Mouse (Mus musculus) limb, embryonic 10.5 days (tissue): Measurements from ENCODE around the gene Csf1. TPM values are rescaled to one million over a fixed set of nuclear protein-coding genes. Genes with fewer than 3 reads are reported as not detected.

Experiments used
- DNase-seq: peaks from one replicate; pipeline ENCODE4 v3.0.0-alpha.2; 2017; ENCODE audit warnings: low spot score
- H3K27ac ChIP-seq: fragments of 300-500 bp; sonication (generic); 2 replicates; pipeline ENCODE4 v1.5.1; 2016; ENCODE audit warnings: mild to moderate bottlenecking
- H3K27me3 ChIP-seq: fragments of 300-500 bp; sonication (generic); 2 replicates; pipeline ENCODE4 v1.6.1; 2016; ENCODE audit warnings: low read depth, mild to moderate bottlenecking; ENCODE audit not compliant: poor library complexity, severe bottlenecking
- H3K36me3 ChIP-seq: fragments of 300-500 bp; sonication (generic); 2 replicates; pipeline ENCODE4 v1.6.1; 2016; ENCODE audit warnings: mild to moderate bottlenecking, moderate library complexity
- H3K4me1 ChIP-seq: fragments of 300-500 bp; sonication (generic); 2 replicates; pipeline ENCODE4 v1.6.1; 2016
- H3K4me3 ChIP-seq: fragments of 300-500 bp; sonication (generic); 2 replicates; pipeline ENCODE4 v1.5.1; 2016; ENCODE audit warnings: mild to moderate bottlenecking, moderate library complexity
- H3K9me3 ChIP-seq: fragments of 300-500 bp; sonication (generic); replicated peaks from 2 replicates; pipeline ENCODE4 v1.6.1; 2016; ENCODE audit warnings: mild to moderate bottlenecking
- WGBS: fragments of 180-500 bp; shearing (Covaris S2); methylation state at CpG from one replicate; pipeline ENCODE4 v1.1.7; 2016; 5-methylcytosine and 5-hydroxymethylcytosine counted together
- polyA plus RNA-seq: library from polyadenylated mRNA; unstranded; fragments of >200 nt; fragmentation: Nextera tagmentation; extraction: Ambion mirVana; gene quantifications from 2 replicates; pipeline ENCODE4 v1.2.1, GENCODE M21; 2016

Gene Csf1
- polyA plus RNA-seq, 1 experiment from 2014 or later: 4.6 TPM

DNA sequence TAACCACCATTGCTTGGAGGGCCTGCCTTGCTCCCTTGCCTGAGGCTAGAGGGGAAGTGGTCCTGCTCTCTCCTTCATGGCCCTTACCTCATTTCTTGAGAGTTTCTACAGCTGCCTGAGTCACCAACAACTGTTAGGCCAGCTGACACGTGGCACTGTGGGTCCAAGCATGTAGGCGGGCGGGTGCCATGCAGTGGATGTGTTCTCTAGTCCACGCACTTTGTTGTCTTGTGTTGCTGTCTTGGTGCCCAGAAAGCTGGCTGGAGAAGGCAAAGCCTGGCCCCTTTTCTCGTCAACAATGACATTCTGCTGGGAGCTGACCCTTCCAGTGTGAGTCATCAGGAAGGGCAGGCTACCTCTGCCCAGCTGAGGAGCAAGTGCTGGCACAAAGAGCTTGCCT is 12.6 kb upstream of the Csf1 start:
- Histone ChIP-seq H3K4me3 (no peak overlapping the region), H3K4me1 (peaks cover 21% of the 10 kb centered on the region), H3K36me3 (no peaks in the 10 kb centered on the region), H3K27me3 (0 out of 2 replicates have a peak, but pooled peaks cover 22% of the 10 kb centered on the region), H3K27ac (no peak overlapping the region), H3K9me3 (no peaks in the 10 kb centered on the region)
- no peak for DNase-seq
- 82% methylated on average over 5 of the region's 5 CpGs for WGBS

DNA sequence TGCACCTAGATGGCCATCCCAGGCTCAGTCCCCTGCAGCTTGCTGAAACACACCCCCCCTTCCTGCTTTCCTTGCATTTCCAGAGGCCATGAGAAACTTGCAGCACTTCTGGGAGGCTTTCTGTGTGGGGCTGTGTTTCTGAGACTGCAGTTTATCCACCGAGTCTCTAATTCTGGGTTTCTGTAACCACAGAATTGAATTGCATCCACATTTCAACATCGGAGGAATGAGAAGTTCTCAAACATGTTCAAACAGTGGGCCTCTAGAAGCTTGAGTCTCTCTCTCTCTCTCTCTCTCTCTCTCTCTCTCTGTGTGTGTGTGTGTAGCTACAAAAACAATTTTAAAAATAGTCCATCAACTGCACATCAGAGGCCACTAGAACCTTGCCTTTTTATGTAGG is 9.4 kb upstream of the Csf1 start:
- DNase-seq: no peak
- Histone ChIP-seq H3K4me1 (peaks cover 14% of the 10 kb centered on the region), H3K9me3 (no peaks in the 10 kb centered on the region), H3K36me3 (no peaks in the 10 kb centered on the region), H3K27me3 (0 out of 2 replicates have a peak, but pooled peaks cover 13% of the 10 kb centered on the region), H3K4me3 (no peak overlapping the region), H3K27ac (no peak overlapping the region)
- WGBS: 82% methylated on average over 2 of the region's 2 CpGs

DNA sequence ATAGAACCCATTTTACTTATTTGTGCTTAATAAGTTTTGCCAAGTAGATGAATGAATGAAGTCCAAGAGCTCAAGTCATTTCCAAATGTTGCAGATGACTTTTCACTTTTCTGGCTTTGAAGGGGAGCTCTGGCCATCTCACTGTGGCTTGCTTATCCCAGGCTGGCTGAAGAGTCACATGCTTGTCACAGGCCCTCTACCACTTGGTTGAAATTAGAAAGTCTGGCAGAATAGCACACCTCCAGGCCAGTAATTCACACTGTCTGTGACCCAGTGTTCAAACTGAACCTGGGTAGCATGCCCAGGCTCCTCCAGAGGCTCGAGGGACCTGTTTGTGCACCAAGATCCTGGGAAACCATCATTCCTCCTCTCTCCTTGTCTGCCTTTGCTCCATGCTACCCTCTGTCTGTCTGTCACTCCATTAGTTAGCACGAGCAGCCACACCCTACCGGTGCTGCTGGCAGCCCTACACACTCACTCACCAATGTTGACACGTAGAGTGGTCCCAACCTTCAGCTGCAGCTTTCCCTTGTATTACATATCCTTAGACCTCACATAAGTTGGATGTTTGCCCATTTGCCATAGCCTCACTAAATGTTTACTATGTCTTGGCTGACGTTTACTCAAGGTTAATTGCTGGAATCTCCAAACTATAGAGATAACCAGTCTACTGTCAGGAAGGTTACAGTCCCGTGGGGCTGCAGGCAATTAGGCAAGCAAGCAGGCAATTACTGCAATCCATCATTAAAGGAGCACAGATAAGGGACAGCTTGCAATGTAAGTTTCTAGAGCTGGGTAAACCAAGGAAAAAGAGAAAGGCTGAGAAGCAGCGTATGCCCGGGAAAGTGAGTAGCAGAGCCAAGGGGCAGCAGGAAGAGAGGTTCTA is 8.1 kb upstream of the Csf1 start:
- Histone ChIP-seq H3K36me3 (no peaks in the 10 kb centered on the region), H3K27me3 (0 out of 2 replicates have a peak, but pooled peaks cover 13% of the 10 kb centered on the region), H3K9me3 (no peaks in the 10 kb centered on the region), H3K4me1 (peaks cover 14% of the 10 kb centered on the region), H3K27ac (no peak overlapping the region), H3K4me3 (no peak overlapping the region)
- DNase-seq: no peak
- WGBS: 47% methylated on average over 8 of the region's 8 CpGs

DNA sequence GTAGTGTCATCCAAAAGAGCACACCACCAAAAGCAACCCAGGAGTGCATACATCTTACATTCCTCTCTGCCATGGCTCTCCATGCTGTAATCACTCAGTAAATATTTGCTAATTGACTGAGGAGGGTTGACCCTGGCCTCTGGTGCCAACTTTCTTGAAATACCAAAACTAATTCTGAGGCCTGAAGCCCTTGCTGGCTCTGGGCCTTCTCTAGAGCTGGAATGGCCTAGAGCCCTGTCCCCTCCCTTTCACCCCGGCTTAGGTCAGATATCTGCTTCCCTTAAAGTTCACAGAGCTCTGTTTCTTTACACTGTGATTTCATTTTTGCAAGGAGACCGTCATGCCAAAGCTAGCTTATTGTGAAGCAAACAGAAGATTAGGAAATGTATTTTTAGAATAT is 6.5 kb upstream of the Csf1 start:
- H3K27ac ChIP-seq: no peak overlapping the region
- 0 out of 2 replicates have a peak, but pooled peaks cover 24% of the 10 kb centered on the region for H3K27me3 ChIP-seq
- peaks cover 11% of the 10 kb centered on the region for H3K4me1 ChIP-seq
- DNase-seq: no peak
- no peaks in the 10 kb centered on the region for H3K36me3 ChIP-seq
- no peak overlapping the region for H3K4me3 ChIP-seq
- no peaks in the 10 kb centered on the region for H3K9me3 ChIP-seq
- 81% methylated on average over 2 of the region's 2 CpGs for WGBS

DNA sequence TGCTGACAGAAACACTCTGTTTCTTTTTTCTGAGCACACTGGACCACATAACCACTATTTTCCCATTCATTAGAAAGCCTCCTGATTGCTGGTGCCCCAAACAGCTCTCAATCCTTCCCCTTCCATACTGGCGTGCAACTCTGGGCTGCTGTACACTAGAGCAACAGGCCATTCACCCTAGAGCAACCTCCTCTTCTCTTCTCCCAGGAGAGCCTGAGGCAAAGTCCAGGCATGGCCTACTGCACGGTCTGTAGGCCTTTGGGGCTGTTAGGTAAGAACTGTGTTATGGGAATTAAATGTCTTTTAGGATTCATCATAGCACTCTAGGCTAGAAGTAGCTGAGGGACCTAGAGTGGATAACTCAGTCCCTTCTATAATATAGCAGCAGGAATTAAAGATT is 5.7 kb upstream of the Csf1 start:
- H3K36me3 ChIP-seq: no peaks in the 10 kb centered on the region
- no peaks in the 10 kb centered on the region for H3K9me3 ChIP-seq
- H3K4me3 ChIP-seq: no peak overlapping the region
- DNase-seq: no peak
- peaks cover 27% of the 10 kb centered on the region; the same call in 1 of the 2 replicates for H3K27me3 ChIP-seq
- H3K4me1 ChIP-seq: peaks cover 11% of the 10 kb centered on the region
- 92% methylated on average over 2 of the region's 2 CpGs for WGBS
- H3K27ac ChIP-seq: no peak overlapping the region

DNA sequence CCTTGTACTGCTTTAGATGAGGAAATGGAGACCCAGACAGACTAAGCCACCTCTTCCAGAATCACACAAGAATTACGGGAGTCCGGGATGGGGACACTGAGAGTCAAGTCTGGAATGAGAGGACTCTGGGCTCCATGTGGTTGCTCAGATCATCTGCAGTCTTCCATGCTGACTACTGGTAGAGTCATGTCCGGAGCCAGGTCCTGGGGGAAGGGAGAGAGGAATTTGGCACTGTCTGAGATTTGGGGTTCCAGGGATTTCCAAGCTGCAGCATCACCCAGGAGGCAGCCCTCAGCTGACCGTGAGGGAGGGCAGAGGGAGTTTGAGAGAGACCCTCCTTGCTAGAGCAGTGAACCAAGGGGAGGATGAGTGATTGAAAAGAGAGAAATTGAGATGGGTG is 3.3 kb upstream of the Csf1 start:
- WGBS: 85% methylated on average over 4 of the region's 4 CpGs
- Histone ChIP-seq H3K36me3 (no peaks in the 10 kb centered on the region), H3K27ac (no peak overlapping the region), H3K4me3 (no peak overlapping the region), H3K4me1 (peaks cover 31% of the 10 kb centered on the region), H3K27me3 (peaks cover 39% of the 10 kb centered on the region), H3K9me3 (no peaks in the 10 kb centered on the region)
- DNase-seq: no peak

DNA sequence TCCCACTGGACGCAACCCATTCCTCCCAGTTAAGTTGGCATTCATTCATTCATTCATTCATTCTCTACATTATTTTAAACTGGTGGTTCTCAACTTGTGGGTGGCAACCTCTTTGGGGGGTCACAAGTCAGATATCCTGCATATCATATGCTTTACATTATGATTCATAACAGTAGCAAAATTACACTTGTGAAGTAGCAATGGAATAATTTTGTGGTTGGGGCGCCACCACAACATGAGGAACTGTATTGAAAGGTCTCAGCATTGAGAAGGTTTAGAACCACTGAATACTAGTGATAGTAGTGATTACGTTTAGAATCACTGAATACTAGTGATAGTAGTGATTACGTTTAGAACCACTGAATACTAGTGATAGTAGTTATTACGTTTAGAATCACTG is 1.2 kb upstream of the Csf1 start:
- no peaks in the 10 kb centered on the region for H3K36me3 ChIP-seq
- no peaks in the 10 kb centered on the region for H3K9me3 ChIP-seq
- 91% methylated on average over 5 of the region's 5 CpGs for WGBS
- H3K4me1 ChIP-seq: peaks cover 30% of the 10 kb centered on the region
- H3K4me3 ChIP-seq: no peak overlapping the region
- DNase-seq: no peak
- no peak overlapping the region for H3K27ac ChIP-seq
- peaks cover 47% of the 10 kb centered on the region for H3K27me3 ChIP-seq

DNA sequence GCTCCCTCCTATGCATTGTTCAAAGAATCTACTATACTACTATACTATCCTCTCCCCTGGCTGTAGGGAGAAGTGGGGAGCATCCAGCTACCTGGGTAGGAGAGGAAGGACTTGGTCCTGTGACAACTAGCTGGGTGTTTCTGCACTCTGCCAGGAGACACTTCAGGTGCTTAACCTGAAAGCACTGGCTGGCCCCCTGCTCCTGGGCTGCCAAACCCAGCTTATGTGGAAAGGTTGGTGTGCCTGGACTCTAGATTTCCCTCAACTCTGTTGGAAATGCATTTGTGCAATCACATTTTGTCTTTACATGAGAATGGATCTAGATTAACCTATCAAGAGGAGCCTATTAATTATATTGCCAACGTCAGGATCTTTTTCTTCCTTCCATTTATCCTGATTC is 502 bp upstream of the Csf1 start:
- 76% methylated on average over 1 of the region's 1 CpGs for WGBS
- no peak for DNase-seq
- H3K4me3 ChIP-seq: peak overlapping the region; percentile 72
- H3K9me3 ChIP-seq: no peaks in the 10 kb centered on the region
- peaks cover 30% of the 10 kb centered on the region for H3K4me1 ChIP-seq
- peak overlapping the region; percentile 93 for H3K27ac ChIP-seq
- H3K27me3 ChIP-seq: peaks cover 47% of the 10 kb centered on the region
- no peaks in the 10 kb centered on the region for H3K36me3 ChIP-seq

DNA sequence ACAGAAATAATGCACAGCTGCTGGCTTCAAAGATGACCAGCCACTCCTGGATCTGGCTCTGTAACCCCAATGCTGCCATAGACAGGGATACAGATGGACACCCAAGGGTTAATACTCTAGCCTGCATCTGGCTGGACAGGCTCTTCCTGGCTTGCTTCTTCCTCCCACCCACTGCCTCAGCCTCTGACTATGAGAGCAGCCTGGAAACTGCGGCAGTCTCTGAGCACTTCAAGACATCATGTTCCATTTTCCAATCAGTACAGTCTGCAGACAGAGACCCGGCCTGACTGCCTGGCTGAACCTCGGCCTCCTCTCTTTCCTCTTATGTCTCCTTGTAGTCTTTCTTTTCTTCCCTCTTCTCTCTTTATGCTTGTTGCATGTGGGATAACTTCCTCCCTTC is 1.6 kb downstream of the Csf1 start:
- Histone ChIP-seq H3K27ac (no peak overlapping the region), H3K27me3 (peaks cover 43% of the 10 kb centered on the region), H3K36me3 (0 out of 2 replicates have a peak, but pooled peaks cover 5% of the 10 kb centered on the region), H3K4me3 (peak overlapping the region; percentile 72), H3K4me1 (peaks cover 30% of the 10 kb centered on the region), H3K9me3 (no peaks in the 10 kb centered on the region)
- DNase-seq: no peak
- 28% methylated on average over 3 of the region's 3 CpGs for WGBS

DNA sequence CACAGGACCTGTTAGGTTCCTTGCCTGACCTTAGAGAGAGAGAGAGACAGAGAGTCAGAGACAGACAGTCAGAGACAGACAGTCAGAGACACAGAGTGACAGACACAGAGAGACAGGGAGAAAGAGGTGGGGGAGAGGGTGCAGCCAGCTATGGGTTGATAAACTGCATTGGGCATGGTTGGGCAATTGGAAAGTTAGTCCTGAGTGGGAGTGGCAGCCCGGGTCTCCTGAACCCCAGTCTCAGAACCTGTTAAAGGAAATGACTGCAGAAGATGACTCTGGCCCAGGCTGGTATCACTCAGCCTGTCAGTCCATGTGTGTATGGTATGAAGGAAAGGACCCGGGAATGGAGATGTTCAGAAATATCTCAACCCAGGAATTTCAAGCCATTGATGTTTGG is 2.1 kb downstream of the Csf1 start:
- H3K9me3 ChIP-seq: no peaks in the 10 kb centered on the region
- H3K27ac ChIP-seq: no peak overlapping the region
- H3K36me3 ChIP-seq: peaks cover 7% of the 10 kb centered on the region; the same call in 1 of the 2 replicates
- no peak overlapping the region for H3K4me3 ChIP-seq
- H3K27me3 ChIP-seq: peaks cover 38% of the 10 kb centered on the region
- WGBS: 71% methylated on average over 2 of the region's 2 CpGs
- peaks cover 30% of the 10 kb centered on the region for H3K4me1 ChIP-seq
- DNase-seq: no peak

DNA sequence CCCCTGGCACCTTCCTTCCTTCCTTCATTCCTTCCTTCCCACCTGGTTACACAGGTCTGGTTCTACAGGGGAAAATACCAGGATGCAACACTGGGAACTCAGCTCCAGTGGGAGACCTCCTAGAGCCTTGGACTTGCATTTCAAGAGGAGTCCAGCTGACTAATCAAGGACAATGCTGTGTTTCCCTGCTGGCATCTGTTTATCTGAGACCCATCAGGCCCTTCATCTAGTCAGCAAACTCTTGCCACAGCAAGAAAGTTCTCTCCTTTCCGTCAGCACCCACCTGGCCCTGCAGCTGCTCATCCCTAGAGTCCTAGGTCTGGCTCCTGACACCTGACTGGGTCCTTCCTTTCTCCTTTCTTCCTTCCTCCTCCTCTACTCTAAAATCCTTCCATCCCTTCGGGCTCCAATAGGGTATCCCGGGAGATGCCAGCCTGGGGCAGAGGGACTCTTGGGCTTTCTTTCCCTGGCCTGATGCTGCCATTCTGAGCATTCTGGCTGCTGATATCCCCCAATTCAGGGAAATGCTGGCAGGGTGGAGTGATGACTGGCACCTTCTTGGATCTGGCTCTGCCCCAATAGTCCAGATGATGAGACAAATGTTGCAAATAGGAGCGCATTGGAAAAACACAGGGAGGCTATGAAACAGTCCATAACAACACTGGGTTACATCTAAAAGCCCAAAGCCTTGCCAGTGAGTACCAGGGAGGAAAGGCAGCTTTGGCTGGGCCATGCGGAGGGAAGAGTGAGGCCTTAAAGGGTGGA is 2.7 kb downstream of the Csf1 start:
- H3K4me1 ChIP-seq: peaks cover 30% of the 10 kb centered on the region
- peaks cover 39% of the 10 kb centered on the region for H3K27me3 ChIP-seq
- DNase-seq: no peak
- no peak overlapping the region for H3K27ac ChIP-seq
- H3K36me3 ChIP-seq: peaks cover 9% of the 10 kb centered on the region; the same call in 1 of the 2 replicates
- no peak overlapping the region for H3K4me3 ChIP-seq
- H3K9me3 ChIP-seq: no peaks in the 10 kb centered on the region
- WGBS: 87% methylated on average over 5 of the region's 5 CpGs

DNA sequence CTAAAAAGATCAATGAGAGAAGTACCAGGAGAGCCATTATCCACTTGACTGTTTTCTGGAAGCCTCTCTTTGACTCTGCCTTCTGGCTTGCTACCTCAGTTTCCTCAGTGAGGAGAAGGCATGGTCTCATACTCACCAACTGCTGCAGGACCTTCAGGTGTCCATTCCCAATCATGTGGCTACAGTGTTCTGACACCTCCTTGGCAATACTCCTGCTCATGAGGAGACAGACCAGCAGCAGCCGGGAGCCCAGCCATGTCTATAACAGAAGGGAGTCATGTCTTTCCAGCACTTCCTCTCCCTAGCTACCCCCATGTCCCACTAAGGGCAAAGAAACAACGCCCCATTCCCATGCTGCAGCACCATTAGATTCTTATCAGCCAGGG is 3.8 kb downstream of the Csf1 start:
- no peak overlapping the region for H3K4me3 ChIP-seq
- DNase-seq: no peak
- H3K36me3 ChIP-seq: peaks cover 15% of the 10 kb centered on the region
- peaks cover 31% of the 10 kb centered on the region for H3K4me1 ChIP-seq
- WGBS: 79% methylated on average over 2 of the region's 2 CpGs
- H3K9me3 ChIP-seq: no peaks in the 10 kb centered on the region
- peaks cover 33% of the 10 kb centered on the region for H3K27me3 ChIP-seq
- H3K27ac ChIP-seq: no peak overlapping the region
